Mouse (Mus musculus) cerebellum, postnatal 14 days (tissue): ENCODE measurements around the gene Dek.

Source experiments
- DNase-seq, 2 experiments: peaks; one replicate each; pipeline ENCODE4 v3.0.0; 2021; ENCODE audit warnings: mixed read lengths in 2 of 2

The Dek gene

DNA sequence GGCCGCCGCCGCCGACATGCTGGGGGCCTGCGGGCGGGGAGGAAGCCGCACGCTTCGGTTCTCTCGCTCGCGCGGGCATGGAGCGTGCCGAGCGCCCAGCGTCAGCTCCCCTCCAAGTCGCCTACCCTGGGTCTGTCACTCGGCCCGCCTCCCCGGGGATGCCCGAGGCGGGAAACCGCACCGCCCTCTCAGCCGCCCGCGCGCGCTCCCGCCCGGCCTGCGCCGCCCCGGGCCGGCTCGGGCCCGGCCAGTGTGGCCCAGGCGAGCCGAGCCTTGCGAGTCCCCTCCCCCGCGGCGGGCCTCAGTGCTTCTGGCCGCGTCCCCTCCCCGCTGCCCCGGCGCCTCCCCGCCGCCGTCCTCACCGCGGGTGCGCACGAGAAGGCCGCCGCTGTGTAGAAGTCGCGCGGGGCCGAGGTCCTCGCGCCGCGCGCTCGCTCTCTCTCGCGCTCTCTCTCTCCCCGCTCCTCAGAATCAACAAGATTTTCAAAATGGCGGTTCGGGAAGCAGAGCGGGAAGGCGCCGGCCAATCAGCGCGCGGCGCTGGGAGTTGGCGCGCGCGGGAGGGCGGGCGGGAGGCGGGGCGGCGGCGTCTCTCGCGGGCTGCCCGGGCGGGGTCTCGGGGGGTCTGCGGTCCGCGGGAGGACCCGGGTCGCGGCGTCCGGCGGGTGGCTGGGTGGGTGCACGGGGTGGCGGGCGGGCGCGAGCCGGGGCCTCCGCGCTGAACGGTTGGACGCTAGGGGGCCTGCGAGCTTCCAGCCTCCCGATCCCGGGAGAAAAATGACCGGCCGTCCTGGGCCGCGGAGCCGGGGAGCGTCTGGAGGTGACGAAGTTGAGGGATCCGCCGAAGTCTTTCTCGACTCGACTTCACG, at the start of gene Dek:
Dek (minus strand) TSS at position 491 of the 869 bp plus-strand sequence.
- DNase-seq = peak; percentile 86 to 88

DNA sequence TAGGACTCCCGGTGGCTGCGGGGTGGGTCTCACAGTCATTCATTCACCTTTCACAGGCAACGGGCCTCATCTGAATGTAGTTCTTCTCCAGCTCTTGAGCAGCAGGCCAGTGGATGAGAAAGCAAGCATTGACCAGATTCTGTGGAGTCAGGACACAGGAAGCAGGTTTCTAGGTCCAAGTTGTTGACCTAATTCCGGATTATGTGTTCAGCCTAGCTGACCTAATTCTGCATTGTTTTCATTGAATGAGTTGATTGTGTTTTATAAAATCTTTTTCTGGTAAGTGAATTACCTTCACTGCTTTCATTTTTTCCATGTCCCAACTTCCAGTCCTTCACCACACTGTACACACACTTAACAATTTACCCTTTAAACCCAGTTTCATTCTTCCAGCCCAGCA, 48.9 kb upstream of the Dek start:
- DNase-seq = no peak

DNA sequence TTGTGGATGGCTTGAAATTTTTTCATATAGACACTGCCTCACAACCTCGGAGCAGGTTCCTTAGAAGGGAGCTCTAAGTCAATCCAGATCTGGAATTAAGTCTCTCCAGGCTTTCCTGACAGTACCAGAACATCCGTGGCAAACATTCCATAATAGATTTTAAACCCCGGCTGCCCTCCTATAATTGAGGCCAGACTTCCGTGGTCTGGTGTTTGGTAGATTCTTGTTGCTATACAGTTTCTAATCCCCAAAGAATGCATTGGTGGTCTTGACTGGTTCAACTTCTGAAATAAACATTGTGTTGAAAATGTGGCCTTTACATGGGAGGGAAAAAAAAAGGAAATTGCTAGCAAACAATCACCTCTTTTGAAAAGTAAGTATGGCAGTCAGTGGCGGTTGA, 47.2 kb upstream of the Dek start:
- DNase-seq = no peak

DNA sequence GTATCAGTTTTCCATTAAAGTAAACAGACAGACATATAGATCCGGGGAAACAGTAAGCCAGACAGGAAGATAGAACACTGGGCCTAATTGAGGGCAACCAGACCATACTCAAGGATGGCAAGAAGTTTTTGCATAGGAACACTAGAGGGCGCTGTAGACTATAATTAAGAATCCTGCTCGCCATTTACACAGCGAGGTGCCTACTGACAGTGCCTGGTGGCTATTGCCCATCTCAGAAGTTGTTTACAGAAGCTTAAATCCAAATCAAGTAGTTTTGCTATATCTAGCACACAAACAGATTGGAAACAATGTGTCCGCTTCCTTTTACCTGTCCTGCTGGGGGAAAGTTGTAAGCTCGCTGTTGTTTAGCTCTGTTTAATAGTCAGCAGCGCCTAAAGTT, 46.4 kb upstream of the Dek start:
- peak; percentile 69 to 77 for DNase-seq

DNA sequence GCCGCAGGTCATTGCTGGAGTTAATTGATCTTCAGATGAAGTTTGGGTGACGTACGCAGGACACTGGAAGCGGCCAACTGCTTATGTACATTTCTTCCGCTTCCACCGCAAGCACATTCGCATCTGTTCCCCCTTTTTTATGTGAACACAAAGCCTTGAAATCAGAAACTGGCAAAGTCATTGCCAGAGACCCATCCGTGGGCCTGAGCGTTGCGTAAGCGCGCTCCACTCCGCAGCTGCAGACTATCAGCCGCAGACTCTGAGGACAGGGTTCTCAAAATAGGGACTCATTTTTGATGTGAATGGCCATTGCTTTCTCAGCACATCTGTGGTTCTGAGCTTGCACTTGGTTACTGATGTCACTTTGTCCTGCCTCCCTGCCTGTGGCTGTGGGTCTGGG, 45.1 kb upstream of the Dek start:
- DNase-seq = no peak

DNA sequence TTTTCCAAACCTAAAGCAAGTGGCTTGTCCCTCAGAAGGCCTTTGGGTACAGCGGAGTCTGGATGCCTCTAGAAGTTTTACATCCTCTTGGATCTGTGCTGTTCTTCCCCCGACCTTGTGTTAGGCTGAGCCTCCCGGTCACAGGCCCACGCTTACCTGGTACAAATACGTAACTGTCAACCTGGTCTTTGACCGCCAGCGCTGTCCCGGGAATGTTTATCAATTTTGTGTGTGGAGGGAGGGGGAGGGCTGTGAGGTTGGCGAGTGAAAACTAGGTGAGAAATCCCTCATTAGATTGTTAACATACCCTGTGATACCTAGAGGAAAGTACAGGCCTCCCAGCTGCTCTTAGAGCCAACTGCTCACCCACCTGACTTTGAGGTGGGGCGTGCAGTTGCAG, 44.0 kb upstream of the Dek start:
- no peak for DNase-seq

DNA sequence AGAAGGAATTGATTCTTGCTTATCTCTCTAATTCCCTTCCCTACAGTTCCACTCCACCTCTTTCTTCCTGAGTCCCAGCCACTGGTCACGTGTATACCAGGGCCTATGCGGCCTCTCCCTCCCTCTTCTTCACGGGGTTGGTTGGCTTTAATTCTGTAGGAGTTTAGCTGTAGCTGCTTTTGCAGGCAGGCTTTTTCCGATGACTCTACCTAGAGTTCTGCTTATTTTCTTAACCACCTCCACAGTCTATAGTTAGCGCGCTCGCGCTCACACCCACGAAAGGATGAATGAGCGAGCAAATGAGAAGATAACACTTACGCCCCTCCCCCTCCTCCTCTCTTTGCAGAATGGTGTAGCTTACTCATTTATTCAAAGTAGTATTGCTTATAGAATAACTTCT, 42.6 kb upstream of the Dek start:
- no peak for DNase-seq

DNA sequence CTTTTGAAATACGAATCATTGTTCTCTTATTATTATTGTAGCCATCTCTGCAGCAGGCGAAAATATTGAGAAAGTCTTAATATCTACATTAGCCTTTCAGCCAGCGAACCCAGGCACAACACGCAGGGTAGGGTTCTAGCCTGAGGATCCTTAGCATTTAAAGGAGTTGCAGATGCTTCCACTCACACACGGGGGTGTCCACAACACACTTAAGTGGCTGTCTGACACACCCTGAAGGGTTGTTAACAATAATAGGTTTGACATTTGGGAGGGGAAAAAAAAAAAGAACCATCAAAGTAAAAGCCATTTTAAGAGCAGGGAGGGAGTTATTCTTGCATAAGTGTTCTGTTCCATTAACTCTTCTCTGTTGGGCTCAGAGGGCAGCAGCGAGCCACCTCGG, 40.4 kb upstream of the Dek start:
- DNase-seq = no peak

DNA sequence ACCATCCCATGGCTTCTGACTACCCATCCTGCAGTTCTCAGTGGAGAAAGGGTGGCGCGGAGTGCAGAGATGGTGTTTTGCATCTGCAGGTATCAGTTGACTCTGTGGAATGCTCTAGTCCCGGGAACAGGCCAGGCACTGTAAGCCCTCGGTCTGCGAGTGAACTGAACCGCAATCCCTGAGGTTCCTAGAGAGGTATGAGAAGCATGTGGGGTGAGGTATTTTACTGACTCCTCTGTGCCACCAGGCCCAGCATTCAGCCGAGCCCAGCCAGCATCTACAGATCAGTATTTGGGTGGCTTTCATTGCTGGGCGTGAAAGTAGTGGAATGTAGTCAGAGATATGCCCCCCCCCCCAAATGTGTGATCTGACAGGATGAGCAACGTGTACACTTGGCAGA, 39.9 kb upstream of the Dek start:
- DNase-seq = no peak

DNA sequence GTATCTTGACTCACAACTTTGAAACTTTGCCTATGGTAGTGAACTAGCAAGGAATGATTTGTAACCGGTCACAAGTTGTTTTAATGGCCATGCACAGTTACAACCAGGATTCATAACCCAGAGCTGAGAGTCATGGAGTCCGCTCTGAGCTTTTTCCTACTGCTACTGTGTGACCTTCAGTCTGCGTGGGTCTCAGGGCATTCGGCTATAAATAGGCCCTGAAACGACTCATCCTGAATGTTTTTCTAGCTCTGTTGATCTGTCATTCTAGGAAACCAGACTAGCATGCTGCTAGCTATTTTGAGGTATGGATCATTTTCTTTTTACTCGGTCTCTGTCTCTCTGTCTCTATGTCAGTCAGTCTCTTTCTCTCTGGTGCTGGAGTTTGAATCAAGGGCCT, 36.8 kb upstream of the Dek start:
- DNase-seq = no peak

DNA sequence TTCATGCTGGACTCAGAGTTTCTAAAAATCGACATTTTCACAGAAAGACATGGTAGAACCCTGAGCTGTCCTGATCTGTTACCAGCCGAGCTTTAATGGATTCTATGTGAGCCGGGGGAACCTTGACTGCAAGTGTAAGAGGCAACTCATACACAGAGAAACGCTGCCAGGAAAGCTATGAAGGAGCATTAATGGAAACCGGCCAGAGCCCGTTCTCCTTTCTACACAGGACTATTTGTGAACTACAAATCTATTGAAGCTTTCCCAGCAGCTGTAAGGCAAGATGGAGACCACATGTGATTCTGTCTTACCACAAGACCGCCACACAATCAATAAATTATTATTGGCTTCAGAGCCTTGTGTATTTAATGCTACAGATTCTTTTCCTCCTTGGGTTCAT, 29.7 kb upstream of the Dek start:
- DNase-seq = no peak

DNA sequence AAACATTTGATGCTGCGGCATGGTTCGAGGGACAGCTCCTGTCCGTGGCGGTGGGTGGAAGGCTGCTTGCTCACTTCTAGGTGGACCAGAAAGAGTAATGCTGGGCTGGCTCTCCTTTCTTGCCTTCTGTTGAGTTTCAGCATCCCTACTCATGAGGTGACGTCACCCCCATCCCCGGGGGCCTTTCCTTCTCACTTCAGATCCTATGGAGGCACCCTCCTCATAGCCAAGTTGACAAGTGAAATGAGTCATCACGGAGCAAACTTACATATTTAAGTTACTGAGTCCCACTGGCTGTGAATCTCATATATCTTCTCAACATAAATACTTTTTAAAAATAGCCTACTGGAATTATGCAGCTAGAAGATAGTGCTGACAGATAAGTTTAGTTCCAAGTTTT, 28.8 kb upstream of the Dek start:
- DNase-seq = no peak

DNA sequence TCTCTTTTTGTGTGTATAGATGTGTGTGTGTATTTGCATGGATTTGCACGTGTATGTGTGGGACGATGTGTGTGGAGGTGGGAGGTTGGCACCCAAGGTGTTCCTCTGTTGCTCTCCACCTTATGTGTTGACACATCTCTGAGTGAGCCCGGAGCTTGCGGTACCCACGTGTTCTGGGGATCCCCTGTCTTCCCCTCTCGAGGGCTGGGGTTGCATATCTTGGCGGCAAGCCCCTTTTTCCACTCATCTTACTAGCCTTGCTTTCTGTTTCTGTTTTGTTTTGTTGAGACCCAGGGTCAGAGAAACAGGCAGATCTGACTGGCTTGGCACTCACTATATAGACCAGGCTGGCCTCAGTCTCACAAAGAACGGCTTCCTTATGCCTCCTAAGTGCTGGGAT, 27.1 kb upstream of the Dek start:
- DNase-seq = no peak

DNA sequence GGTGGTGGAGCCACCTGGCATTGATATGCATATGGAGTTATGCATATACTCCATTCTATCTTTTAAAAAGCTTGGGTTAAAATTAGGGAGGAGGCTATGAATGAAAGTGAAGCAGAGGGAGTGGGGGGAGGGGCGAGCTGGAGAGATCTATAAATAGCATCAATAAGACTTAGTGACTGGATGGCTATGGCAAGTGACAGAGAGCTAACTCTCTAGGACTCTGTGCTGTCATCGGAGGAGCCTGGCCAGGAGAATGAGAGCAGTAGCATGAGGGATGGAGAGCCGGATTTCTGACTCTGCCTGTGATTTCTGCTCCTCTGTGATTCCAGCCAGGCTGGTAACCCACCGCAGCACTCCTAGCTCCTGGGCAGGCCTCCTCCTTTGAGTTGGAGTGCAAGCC, 23.1 kb upstream of the Dek start:
- no peak for DNase-seq

DNA sequence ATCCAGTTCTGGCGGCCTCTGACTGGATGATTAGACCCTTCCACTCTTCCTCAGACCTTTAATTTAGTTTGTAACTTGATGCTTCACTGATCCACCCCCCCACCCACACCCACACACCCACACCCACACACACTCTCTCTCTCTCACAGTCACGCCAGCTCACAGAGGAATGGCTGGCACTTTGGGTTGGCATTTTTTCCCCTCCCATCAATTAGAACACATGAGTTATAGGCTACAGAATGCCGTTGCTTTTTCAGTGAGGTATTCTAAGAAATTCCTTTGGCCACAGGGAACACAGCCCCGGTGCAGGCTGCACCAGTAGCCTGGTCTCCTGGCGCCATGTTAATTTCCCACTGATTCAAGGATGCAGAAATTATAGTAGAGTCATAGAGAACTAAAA, 19.6 kb upstream of the Dek start:
- no peak for DNase-seq

DNA sequence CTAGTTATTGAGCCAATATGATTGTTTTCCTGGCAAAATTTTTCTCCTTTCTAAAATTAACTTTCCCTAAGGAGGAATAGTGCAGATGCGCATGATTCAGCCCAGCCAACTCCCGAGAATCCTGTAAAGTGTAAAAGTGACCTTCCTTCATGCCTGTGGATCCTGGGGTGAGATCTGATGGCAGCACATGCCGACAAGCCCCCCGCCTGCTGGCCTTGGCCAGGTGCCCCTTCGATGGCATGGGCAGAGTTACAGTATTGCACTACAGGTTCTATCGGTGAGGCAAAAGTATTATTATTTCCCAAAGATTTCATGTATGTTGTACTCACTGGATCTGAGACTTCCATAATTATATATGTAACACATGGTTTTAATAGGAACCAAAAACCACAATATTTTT, 19.0 kb upstream of the Dek start:
- peak; percentile 26 to 49 for DNase-seq

DNA sequence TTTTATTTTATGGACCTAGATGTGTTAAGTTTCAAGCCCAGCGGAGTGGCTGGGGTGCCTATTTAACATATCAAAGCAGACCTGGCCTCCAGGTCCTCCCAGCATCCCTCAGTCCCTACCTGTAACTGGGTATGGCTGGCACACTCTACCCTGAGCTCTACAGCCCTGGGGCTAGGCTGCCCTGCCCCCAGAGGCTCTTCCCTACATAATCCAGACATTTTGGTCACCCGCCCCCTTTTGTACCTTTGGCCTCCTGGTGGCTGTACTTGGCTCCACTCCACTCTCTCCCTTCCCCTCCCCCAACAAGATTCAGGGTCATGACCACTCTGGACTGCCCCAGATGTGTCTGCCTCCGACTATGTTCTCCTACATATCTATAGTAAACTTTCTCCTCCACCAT, 18.4 kb upstream of the Dek start:
- no peak for DNase-seq

DNA sequence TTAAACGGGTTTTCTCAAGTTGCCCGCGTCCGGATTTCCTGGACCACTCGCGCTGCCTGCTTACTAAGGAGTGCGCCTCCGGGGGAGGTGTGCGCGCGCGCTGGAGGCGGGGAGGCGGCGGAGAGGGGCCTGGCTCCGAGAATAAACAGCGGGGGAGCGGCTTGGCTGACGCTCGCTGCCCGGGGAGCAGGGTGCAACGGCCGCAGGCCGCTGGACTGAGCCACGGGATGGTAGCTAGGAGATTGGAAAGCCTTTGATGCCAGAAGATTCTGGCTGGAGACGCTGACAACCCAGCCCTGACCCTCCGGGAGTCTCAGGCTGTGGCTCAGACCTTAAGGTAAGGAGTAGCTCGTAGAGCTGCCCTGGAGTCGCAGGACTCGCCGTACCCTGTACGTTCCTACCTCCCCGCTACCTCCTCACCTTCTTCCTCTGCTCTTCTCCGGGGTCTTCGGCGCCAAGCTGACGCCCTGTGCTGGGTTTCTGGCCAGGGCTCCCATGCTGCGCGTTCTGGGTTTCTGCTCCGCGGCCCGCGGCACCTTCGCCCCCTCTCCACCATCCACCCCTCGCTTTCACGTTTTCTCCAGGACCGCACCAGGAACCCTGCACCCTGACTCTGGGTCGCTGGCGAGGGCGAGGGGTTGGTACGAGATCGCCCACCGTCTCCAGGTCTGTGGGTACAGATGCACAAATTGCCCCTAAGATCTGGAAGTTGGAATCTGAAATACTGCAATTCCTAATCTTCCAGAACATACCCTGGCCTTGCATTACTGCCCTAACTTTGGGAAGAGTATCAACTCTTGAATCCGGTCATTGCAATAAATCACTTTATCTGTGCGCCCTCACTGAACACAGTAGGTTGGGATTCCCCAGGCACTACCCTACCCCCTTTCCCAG, 16.8 kb upstream of the Dek start, which contains the start of gene Rnf144b:
Rnf144b (plus strand) TSS at position 120 of the 894 bp plus-strand sequence.
- peak; percentile 35 to 46 for DNase-seq

DNA sequence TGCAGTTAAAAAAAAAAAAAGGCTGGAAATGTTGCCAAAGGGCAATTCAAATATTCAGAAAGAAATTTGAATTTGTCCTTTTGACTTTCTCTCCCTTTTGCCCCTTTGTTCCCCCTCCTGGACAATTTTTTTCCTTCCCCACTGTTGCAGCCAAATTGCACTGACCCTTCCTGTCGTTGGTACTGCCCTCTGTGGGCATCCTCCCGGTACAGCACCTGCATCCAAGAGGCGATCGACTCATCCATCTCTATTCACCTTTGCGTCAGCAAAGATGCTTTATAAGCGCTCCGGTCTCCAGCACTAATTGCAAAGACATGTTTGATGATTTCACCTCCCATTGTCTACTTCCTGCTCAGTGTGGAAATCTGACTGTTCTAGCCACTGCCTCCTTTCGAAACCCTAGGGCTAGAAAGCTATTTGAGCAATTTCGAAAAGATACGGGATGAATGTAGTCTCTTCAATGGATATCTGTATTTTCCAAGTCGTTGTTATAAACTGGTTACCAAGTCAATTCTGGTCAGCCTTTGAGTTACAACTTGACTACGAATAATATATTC, 15.4 kb upstream of the Dek start:
- DNase-seq = peak; percentile 65 to 68

DNA sequence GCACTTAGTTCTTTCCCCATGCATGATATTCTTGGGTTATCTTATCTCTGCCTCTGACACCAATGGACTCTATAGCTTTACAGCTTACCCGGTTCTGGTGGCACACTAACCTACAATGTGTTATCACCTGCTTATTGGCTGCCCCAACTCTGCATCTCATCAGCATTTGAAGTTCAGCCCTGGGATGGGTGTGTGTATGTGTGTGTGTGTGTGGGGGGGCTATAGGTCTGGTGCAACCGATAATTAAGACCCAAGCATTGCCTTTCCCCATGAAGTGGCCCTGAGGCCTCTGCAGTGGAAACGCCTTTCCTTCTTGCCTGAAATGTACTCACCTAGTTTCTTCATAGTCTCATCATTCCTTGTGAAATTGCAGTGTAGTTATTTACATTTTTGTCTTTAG, 10.0 kb upstream of the Dek start:
- no peak for DNase-seq

DNA sequence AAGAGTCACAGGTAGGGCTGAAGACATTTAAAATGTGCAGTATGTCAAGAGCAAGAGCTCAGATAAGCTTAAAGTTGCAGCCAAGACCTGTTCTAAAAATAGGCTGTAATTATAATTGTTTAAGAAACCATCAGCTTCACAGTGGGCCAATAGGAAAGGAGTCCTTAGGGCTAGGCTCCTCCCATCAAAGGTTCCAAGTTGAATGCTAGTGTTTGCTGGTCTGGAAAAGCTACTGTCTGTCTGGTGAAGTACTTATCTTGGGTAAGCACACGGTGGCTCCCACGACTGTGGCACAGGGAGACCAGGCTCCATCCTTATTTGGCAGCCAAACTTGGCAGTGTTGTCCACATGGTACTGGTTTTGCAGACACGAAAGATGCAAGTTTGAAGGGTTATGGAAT, 6.9 kb upstream of the Dek start:
- DNase-seq = no peak

DNA sequence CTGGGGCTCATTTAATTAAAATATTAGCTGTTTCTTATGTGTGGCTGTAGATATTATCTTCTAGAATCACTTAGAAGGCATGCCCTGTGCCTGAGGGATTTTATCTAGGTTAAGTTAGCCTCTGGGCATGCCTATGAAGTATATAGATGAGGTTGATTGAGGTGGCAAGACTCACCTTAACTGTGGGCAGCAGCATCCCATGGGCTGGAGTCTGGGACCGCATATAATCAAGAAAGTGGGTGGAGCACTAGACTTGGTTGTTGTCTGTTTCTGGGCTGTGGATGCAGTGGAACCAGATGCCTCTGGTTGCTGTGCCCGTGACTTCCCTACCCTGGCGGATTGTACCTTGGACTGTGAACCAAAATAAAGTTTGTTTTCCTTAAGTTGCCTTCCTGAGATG, 6.1 kb upstream of the Dek start:
- DNase-seq = no peak

DNA sequence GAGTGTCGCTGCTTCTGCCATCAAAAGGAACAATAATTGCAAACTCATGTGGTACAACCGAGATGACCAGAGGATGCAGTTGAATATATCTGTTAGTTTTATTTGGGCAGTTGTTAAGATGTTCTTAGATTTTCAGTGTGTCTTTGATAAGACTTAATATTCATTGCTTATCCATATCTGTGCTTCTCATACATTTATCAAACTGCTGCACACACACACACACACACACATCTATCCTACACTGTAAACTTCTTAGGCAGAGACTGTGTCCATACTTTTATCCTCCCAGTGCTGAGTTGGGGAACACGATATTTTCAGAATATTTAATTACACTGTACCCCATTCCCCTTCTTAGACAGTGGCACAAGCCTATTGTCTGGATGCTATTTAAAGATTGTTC, 5.2 kb upstream of the Dek start:
- no peak for DNase-seq

DNA sequence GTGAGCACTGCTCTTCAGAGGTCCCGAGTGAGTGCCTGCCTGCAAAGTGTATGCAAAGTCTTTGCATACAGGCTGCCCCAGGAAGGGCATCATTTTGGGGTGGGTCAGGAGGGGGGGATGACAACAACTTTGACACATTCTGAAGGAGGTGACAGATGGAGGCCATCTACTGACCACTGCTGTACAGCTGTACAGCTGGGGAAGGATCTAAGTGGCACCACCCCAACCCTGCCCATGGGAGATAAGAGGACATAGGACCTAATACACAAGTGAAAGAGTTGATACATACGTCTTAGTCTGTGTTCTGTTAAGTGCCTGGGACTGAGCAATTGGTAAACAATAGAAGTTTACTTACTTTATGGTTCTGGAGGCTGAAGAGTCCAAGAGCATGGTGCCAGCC, 3.2 kb upstream of the Dek start:
- no peak for DNase-seq
